Mouse (Mus musculus) olfactory bulb, adult 2 months (tissue): ENCODE measurements around the gene Fcamr.

Source experiments
- CTCF ChIP-seq: fragments of 200-500 bp; IDR thresholded peaks from 2 replicates; pipeline ENCODE4 v1.5.1; 2012; ENCODE audit warnings: low read depth, mild to moderate bottlenecking, low read length, moderate library complexity; ENCODE audit not compliant: insufficient read depth
- POLR2A ChIP-seq: fragments of 200-500 bp; IDR thresholded peaks from 2 replicates; pipeline ENCODE4 v1.6.1; 2012; ENCODE audit warnings: mild to moderate bottlenecking, low read depth, low read length, moderate library complexity; ENCODE audit not compliant: insufficient read depth

DNA sequence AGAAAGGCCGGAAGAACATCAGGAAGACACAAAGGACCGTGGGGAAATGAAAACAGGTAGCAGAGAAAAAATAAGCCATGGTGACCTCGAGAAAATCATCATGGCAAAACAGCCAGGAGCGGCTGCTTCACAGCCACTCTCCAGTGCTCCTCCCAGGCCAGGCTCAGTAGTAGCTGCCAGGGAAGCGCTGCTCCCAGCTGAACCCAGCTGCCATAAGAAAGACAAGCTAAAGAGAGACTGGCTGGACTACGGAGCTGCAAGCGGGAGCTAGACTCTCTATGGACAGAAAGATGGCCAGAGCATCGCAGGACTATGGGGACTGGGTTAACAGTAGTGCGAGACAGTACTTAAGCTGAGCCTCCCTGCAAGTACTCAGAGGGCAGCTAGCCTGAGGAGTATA lies 54.1 kb downstream of the Fcamr start:
- no peak for TF ChIP-seq CTCF
- TF ChIP-seq POLR2A = no peak
